Mouse (Mus musculus) limb, embryonic 15.5 days (tissue): ENCODE data around the gene St8sia1. TPM values are rescaled to one million over a fixed set of nuclear protein-coding genes. Genes with fewer than 3 reads are reported as not detected.
A peak's percentile ranks its signal among the peaks of the same experiment; 100 is the strongest.
"Not testable (repeated sequence)": the region's sequence is repeated elsewhere in the genome, so short reads cannot be mapped to it uniquely, and the experiment has no call there.

Experiments used
- ATAC-seq: fragments of 200-750 bp; cut with Nextera tagmentation; 2 replicates; pipeline ENCODE4 v1.8.0; 2017; ENCODE audit warnings: low read depth, moderate TSS enrichment; ENCODE audit not compliant: insufficient number of reproducible peaks, low FRiP score, low TSS enrichment
- H3K27ac ChIP-seq: fragments of 300-500 bp; sonication (generic); 2 replicates; pipeline ENCODE4 v1.5.1; 2015; ENCODE audit warnings: moderate library complexity, mild to moderate bottlenecking, inconsistent platforms
- H3K27me3 ChIP-seq: fragments of 300-500 bp; sonication (generic); 2 replicates; pipeline ENCODE4 v1.6.1; 2015; ENCODE audit warnings: inconsistent platforms
- H3K36me3 ChIP-seq: fragments of 300-500 bp; sonication (generic); 2 replicates; pipeline ENCODE4 v1.6.1; 2015; ENCODE audit warnings: inconsistent platforms
- H3K4me1 ChIP-seq: fragments of 300-500 bp; sonication (generic); 2 replicates; pipeline ENCODE4 v1.6.1; 2015; ENCODE audit warnings: inconsistent platforms
- H3K4me2 ChIP-seq: fragments of 300-500 bp; sonication (generic); 2 replicates; pipeline ENCODE4 v1.6.1; 2015; ENCODE audit warnings: mild to moderate bottlenecking, inconsistent platforms
- H3K4me3 ChIP-seq: fragments of 300-500 bp; sonication (generic); 2 replicates; pipeline ENCODE4 v1.5.1; 2015; ENCODE audit warnings: mild to moderate bottlenecking, inconsistent platforms
- H3K9ac ChIP-seq: fragments of 300-500 bp; sonication (generic); 2 replicates; pipeline ENCODE4 v1.6.1; 2015; ENCODE audit warnings: inconsistent platforms
- H3K9me3 ChIP-seq: fragments of 300-500 bp; sonication (generic); 2 replicates; pipeline ENCODE4 v1.6.1; 2016; ENCODE audit warnings: inconsistent platforms
- WGBS: fragments of 180-500 bp; shearing (Covaris S2); methylation state at CpG from one replicate; pipeline ENCODE4 v1.1.7; 2015; 5-methylcytosine and 5-hydroxymethylcytosine counted together
- polyA plus RNA-seq: library from polyadenylated mRNA; unstranded; fragments of >200 nt; fragmentation: Nextera tagmentation; extraction: Ambion mirVana; gene quantifications from 2 replicates; pipeline ENCODE4 v1.2.1, GENCODE M21; 2015

The St8sia1 gene
- 0.74 TPM in 2 replicates for polyA plus RNA-seq

- ATAC-seq: peak; percentile 16; the same call in 1 of the 2 replicates
- Histone ChIP-seq H3K27ac (peak within 1 kb of the TSS; percentile 50; the same call in 1 of the 2 replicates), H3K9me3 (no peaks in the 10 kb centered on the region), H3K4me3 (peak within 1 kb of the TSS; percentile 55), H3K4me1 (peaks cover 11% of the 10 kb centered on the region), H3K9ac (peak within 1 kb of the TSS; percentile 24), H3K27me3 (peaks cover 21% of the 10 kb centered on the region), H3K36me3 (no peaks in the 10 kb centered on the region), H3K4me2 (peak within 1 kb of the TSS; percentile 98)
- WGBS: under 1% methylated on average over 45 of the region's 45 CpGs
Observed at GRCm38 (mm10) chr6:142964076-142964530, at the start of gene St8sia1. Gene St8sia1 (minus strand): TSS chr6:142964452.

DNA sequence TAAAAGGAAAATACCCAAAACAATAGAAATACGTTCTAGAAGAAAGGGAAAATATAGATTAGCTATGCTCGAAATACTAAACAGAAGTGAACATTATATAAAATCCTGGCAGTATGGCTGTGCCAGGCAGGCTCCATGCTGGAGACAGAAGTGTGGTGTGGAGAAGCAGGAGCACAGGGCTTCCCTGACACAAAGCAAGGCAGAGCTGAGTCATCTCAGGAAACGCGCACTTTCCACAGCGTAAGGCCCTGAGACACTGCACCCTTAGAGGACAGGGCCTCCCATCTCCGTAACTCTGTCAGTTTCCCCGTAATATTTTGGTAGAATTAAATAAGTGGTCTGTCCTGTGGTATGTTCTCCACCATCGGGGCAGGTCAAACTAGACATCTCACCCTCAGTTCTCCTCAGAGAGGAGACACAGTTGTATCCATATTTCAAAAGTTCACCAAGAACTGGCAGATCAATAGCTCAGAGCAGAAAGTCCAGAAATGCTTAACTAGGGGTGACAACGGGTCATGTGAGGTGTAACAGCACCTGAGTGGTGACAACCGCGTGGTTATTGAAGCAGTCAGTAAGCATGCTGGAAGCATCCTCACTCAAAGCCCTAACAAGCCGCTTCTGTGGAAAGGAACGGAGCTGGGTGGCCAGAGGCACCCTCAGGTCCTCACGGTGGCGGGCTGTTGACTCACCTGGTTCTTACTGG, 48.4 kb upstream of the St8sia1 start:
- no peak overlapping the region for H3K9ac ChIP-seq
- no peak overlapping the region for H3K27ac ChIP-seq
- no peaks in the 10 kb centered on the region for H3K27me3 ChIP-seq
- no peak overlapping the region for H3K4me2 ChIP-seq
- H3K9me3 ChIP-seq: no peaks in the 10 kb centered on the region
- no peak for ATAC-seq
- H3K36me3 ChIP-seq: peaks cover 28% of the 10 kb centered on the region
- 93% methylated on average over 15 of the region's 15 CpGs for WGBS
- no peak overlapping the region for H3K4me3 ChIP-seq
- H3K4me1 ChIP-seq: no peaks in the 10 kb centered on the region

- H3K27ac ChIP-seq: no peak overlapping the region
- no peaks in the 10 kb centered on the region for H3K4me1 ChIP-seq
- ATAC-seq: no peak
- H3K36me3 ChIP-seq: peaks cover 19% of the 10 kb centered on the region; the same call in 1 of the 2 replicates
- H3K4me3 ChIP-seq: no peak overlapping the region
- WGBS: 83% methylated on average over 5 of the region's 5 CpGs
- no peak overlapping the region for H3K9ac ChIP-seq
- H3K27me3 ChIP-seq: no peaks in the 10 kb centered on the region
- H3K9me3 ChIP-seq: no peaks in the 10 kb centered on the region
- no peak overlapping the region for H3K4me2 ChIP-seq
Observed at GRCm38 (mm10) chr6:143008865-143009264, 44.6 kb upstream of the St8sia1 start.

- not testable (repeated sequence) for H3K27ac ChIP-seq, H3K9me3 ChIP-seq, H3K9ac ChIP-seq
Observed at GRCm38 (mm10) chr6:143005209-143005608, 41.0 kb upstream of the St8sia1 start.

GRCm38 (mm10) chr6:143004801-143005200, 40.5 kb upstream of the St8sia1 start:
- Histone ChIP-seq H3K27ac (no peak overlapping the region), H3K27me3 (no peaks in the 10 kb centered on the region), H3K4me1 (no peaks in the 10 kb centered on the region), H3K9ac (no peak overlapping the region), H3K9me3 (no peaks in the 10 kb centered on the region), H3K4me3 (no peak overlapping the region), H3K36me3 (no peaks in the 10 kb centered on the region), H3K4me2 (no peak overlapping the region)
- no peak for ATAC-seq
- WGBS: 74% methylated on average over 9 of the region's 9 CpGs

More at GRCm38 (mm10) chr6:143005209-143005608, 41.0 kb upstream of the St8sia1 start:
- not testable (repeated sequence) for H3K36me3 ChIP-seq, ATAC-seq, H3K4me3 ChIP-seq, H3K4me1 ChIP-seq, H3K4me2 ChIP-seq, H3K27me3 ChIP-seq
- 84% methylated on average over 9 of the region's 9 CpGs for WGBS

DNA sequence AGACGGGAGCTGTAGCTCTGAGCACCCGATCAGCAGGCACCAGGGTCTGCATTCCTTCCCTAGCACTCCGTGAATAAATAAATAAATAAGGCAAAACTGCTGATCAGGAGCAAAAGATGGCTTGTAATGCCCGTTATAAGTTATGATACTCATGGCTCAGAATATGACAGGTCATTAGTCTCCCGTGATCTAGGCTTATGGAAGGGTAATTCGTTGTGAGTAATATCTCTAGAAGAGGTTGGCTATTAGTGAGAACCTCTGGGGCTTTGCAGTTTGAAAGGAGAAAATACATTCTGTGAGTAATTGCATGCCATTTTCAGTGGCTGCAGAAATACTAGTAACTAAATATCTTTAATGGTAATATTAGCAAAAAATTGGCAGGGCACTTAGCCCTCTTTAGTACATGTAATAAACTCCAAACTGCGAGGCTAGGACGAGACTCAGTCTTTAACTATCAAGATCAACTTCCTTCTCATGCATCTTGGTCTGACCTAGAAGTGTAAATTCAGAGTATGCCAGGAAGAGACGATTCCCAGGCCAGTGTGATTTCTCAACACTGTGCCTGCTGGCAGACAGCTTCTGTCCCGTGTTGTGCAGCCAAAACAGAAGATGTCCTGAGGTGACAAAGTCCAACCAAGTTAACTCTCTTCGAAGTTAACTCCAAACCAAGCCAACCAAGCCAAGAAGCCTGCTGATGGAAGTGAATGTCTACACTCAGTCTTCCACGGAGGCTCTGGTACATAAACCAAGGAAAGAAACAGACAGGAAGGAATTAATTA, 34.2 kb upstream of the St8sia1 start:
- no peaks in the 10 kb centered on the region for H3K27me3 ChIP-seq
- no peak for ATAC-seq
- H3K4me1 ChIP-seq: peaks cover 6% of the 10 kb centered on the region
- no peaks in the 10 kb centered on the region for H3K36me3 ChIP-seq
- H3K4me2 ChIP-seq: no peak overlapping the region
- H3K27ac ChIP-seq: no peak overlapping the region
- H3K9me3 ChIP-seq: no peaks in the 10 kb centered on the region
- WGBS: 49% methylated on average over 12 of the region's 12 CpGs
- H3K9ac ChIP-seq: no peak overlapping the region
- no peak overlapping the region for H3K4me3 ChIP-seq

- H3K4me3 ChIP-seq: no peak overlapping the region
- no peak for ATAC-seq
- no peak overlapping the region for H3K4me2 ChIP-seq
- no peaks in the 10 kb centered on the region for H3K27me3 ChIP-seq
- no peak overlapping the region for H3K27ac ChIP-seq
- H3K36me3 ChIP-seq: no peaks in the 10 kb centered on the region
- peaks cover 6% of the 10 kb centered on the region for H3K4me1 ChIP-seq
- WGBS: 82% methylated on average over 3 of the region's 3 CpGs
- H3K9me3 ChIP-seq: no peaks in the 10 kb centered on the region
- no peak overlapping the region for H3K9ac ChIP-seq
Observed at GRCm38 (mm10) chr6:142996887-142997286, 32.6 kb upstream of the St8sia1 start.

DNA sequence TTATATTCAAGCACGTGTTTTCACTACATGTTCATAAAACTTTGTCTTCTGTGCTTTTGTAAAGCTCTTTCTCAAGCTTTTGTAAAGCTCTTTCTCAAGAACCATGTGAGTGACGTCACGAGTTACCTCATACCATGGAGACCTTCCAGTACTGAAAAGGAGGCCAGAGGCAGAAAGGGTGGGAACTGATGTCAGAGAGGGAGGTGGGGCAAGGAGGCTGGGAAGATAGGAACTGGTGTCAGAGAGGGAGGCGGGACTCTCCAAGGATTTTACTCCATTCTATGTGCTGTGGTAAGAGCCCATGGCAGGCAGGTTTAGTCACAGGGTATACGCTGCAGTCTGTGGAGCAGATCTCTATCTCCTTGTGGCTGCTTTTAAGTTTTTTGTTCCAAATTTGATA, 31.3 kb upstream of the St8sia1 start:
- 55% methylated on average over 5 of the region's 5 CpGs for WGBS
- Histone ChIP-seq H3K9ac (no peak overlapping the region), H3K27me3 (no peaks in the 10 kb centered on the region), H3K9me3 (no peaks in the 10 kb centered on the region), H3K36me3 (no peaks in the 10 kb centered on the region), H3K27ac (no peak overlapping the region), H3K4me3 (no peak overlapping the region), H3K4me2 (no peak overlapping the region), H3K4me1 (peaks cover 6% of the 10 kb centered on the region)
- no peak for ATAC-seq

GRCm38 (mm10) chr6:142994821-142995220, 30.6 kb upstream of the St8sia1 start:
- Histone ChIP-seq H3K4me2 (no peak overlapping the region), H3K36me3 (no peaks in the 10 kb centered on the region), H3K27ac (no peak overlapping the region), H3K27me3 (no peaks in the 10 kb centered on the region), H3K4me3 (no peak overlapping the region), H3K4me1 (peaks cover 6% of the 10 kb centered on the region), H3K9me3 (no peaks in the 10 kb centered on the region), H3K9ac (no peak overlapping the region)
- ATAC-seq: no peak
- WGBS: 27% methylated on average over 7 of the region's 7 CpGs

DNA sequence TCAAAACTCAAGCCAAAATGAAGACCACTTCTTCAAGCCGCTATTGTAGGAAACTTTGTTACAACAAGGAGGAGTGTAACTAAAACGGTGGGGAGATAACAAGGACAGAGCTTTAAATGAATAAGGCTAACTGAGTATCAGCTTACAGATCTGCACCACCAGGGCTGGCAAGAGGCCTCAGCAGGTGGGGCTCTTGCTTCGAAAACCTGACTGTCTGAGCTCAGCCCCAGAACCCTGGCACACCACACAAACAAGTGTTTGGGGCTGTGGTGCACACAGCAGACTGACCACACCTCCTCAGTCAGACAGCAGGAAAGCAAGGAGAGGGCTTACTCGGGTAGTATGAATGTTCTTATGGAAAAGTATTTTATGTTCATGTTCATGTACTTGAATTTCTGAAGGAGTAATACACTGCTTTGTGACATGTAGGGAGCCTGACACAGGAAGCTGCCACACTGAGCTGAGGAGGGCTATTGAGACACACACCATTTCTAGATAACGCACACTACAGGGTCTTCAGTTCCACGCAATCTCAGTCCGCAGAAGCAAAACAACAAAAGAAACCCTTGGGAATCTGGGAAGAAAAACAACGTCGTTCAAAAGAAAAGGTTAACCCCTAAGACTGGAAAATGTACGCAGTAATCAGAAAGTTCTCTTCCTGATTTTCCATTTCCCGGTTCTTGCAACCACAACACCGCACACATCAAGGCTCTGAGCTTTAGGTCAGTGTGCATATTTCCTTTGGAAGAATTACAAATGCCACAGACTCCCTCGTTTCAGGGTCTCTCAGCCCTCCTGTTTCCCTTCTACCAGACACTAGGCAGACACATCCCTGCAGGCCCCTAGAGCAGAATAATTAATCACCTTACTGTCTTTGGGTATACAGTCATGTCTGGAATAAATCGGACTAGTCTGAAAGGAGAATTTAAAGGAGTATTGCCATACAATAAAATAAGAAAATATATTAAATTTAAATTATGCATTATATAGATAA, 29.8 kb upstream of the St8sia1 start:
- H3K9me3 ChIP-seq: no peaks in the 10 kb centered on the region
- no peak for ATAC-seq
- H3K27ac ChIP-seq: no peak overlapping the region
- H3K4me1 ChIP-seq: peaks cover 6% of the 10 kb centered on the region
- H3K9ac ChIP-seq: no peak overlapping the region
- H3K27me3 ChIP-seq: no peaks in the 10 kb centered on the region
- WGBS: 27% methylated on average over 14 of the region's 14 CpGs
- no peak overlapping the region for H3K4me2 ChIP-seq
- no peaks in the 10 kb centered on the region for H3K36me3 ChIP-seq
- no peak overlapping the region for H3K4me3 ChIP-seq

GRCm38 (mm10) chr6:142992971-142993370, 28.7 kb upstream of the St8sia1 start:
- Histone ChIP-seq H3K27ac (no peak overlapping the region), H3K9ac (no peak overlapping the region), H3K4me3 (no peak overlapping the region), H3K36me3 (no peaks in the 10 kb centered on the region), H3K4me2 (no peak overlapping the region), H3K9me3 (no peaks in the 10 kb centered on the region), H3K27me3 (no peaks in the 10 kb centered on the region), H3K4me1 (peaks cover 6% of the 10 kb centered on the region)
- no peak for ATAC-seq
- 72% methylated on average over 2 of the region's 2 CpGs for WGBS
